Mouse (Mus musculus) limb, embryonic 13.5 days (tissue): ENCODE measurements around the gene Smyd1. TPM values are rescaled to one million over a fixed set of nuclear protein-coding genes. Genes with fewer than 3 reads are reported as not detected.

ENCODE experiments used
- ATAC-seq: fragments of 200-750 bp; cut with Nextera tagmentation; 2 replicates; pipeline ENCODE4 v1.8.0; 2017; ENCODE audit warnings: low read depth, moderate number of reproducible peaks, moderate TSS enrichment; ENCODE audit not compliant: low FRiP score
- H3K27ac ChIP-seq: fragments of 300-500 bp; sonication (generic); 2 replicates; pipeline ENCODE4 v1.5.1; 2015; ENCODE audit warnings: inconsistent platforms, mild to moderate bottlenecking, moderate library complexity
- H3K27me3 ChIP-seq: fragments of 300-500 bp; sonication (generic); 2 replicates; pipeline ENCODE4 v1.6.1; 2015; ENCODE audit warnings: mild to moderate bottlenecking, inconsistent platforms
- H3K36me3 ChIP-seq: fragments of 300-500 bp; sonication (generic); 2 replicates; pipeline ENCODE4 v1.6.1; 2015; ENCODE audit warnings: inconsistent platforms, mild to moderate bottlenecking, moderate library complexity
- H3K4me1 ChIP-seq: fragments of 300-500 bp; sonication (generic); 2 replicates; pipeline ENCODE4 v1.6.1; 2015; ENCODE audit warnings: inconsistent platforms
- H3K4me2 ChIP-seq: fragments of 300-500 bp; sonication (generic); replicated peaks from 2 replicates; pipeline ENCODE4 v1.6.1; 2015; ENCODE audit warnings: inconsistent platforms, mild to moderate bottlenecking, moderate library complexity
- H3K4me3 ChIP-seq: fragments of 300-500 bp; sonication (generic); 2 replicates; pipeline ENCODE4 v1.5.1; 2015; ENCODE audit warnings: moderate library complexity, mild to moderate bottlenecking, inconsistent platforms
- H3K9ac ChIP-seq: fragments of 300-500 bp; sonication (generic); 2 replicates; pipeline ENCODE4 v1.6.1; 2015; ENCODE audit warnings: mild to moderate bottlenecking, inconsistent platforms
- H3K9me3 ChIP-seq: fragments of 300-500 bp; sonication (generic); 2 replicates; pipeline ENCODE4 v1.6.1; 2016; ENCODE audit warnings: inconsistent platforms
- WGBS: fragments of 180-500 bp; shearing (Covaris S2); methylation state at CpG from one replicate; pipeline ENCODE4 v1.1.7; 2015; 5-methylcytosine and 5-hydroxymethylcytosine counted together
- polyA plus RNA-seq: library from polyadenylated mRNA; unstranded; fragments of >200 nt; fragmentation: Nextera tagmentation; extraction: Ambion mirVana; gene quantifications from 2 replicates; pipeline ENCODE4 v1.2.1, GENCODE M21; 2015

Gene Smyd1
- polyA plus RNA-seq, 1 experiment from 2014 or later = 11.7 TPM

- H3K4me3 ChIP-seq = no peak overlapping the region
- no peaks in the 10 kb centered on the region for H3K9me3 ChIP-seq
- H3K4me2 ChIP-seq = no peak overlapping the region
- no peaks in the 10 kb centered on the region for H3K4me1 ChIP-seq
- H3K27me3 ChIP-seq = no peaks in the 10 kb centered on the region
- no peak for ATAC-seq
- H3K9ac ChIP-seq = no peak overlapping the region
- H3K36me3 ChIP-seq = no peaks in the 10 kb centered on the region
- 87% methylated on average over 8 of the region's 8 CpGs for WGBS
- no peak overlapping the region for H3K27ac ChIP-seq
Observed at GRCm38 (mm10) chr6:71307486-71307885, 14.5 kb downstream of the Smyd1 start.

- Histone ChIP-seq H3K27me3 (no peaks in the 10 kb centered on the region), H3K4me2 (no peak overlapping the region), H3K9ac (no peak overlapping the region), H3K27ac (no peak overlapping the region), H3K36me3 (no peaks in the 10 kb centered on the region), H3K9me3 (no peaks in the 10 kb centered on the region), H3K4me1 (no peaks in the 10 kb centered on the region), H3K4me3 (no peak overlapping the region)
- no peak for ATAC-seq
- WGBS = 58% methylated on average over 6 of the region's 6 CpGs
Observed at GRCm38 (mm10) chr6:71302097-71302731, 19.8 kb downstream of the Smyd1 start.

GRCm38 (mm10) chr6:71298751-71299150, 23.3 kb downstream of the Smyd1 start:
- no peaks in the 10 kb centered on the region for H3K9me3 ChIP-seq
- 39% methylated on average over 3 of the region's 3 CpGs for WGBS
- H3K9ac ChIP-seq = no peak overlapping the region
- no peak overlapping the region for H3K4me2 ChIP-seq
- H3K36me3 ChIP-seq = no peaks in the 10 kb centered on the region
- H3K4me1 ChIP-seq = no peaks in the 10 kb centered on the region
- H3K4me3 ChIP-seq = no peak overlapping the region
- no peak for ATAC-seq
- no peaks in the 10 kb centered on the region for H3K27me3 ChIP-seq
- H3K27ac ChIP-seq = no peak overlapping the region

GRCm38 (mm10) chr6:71298051-71298450, 24.0 kb downstream of the Smyd1 start:
- no peak overlapping the region for H3K4me3 ChIP-seq
- H3K4me2 ChIP-seq = no peak overlapping the region
- WGBS = 67% methylated on average over 2 of the region's 2 CpGs
- H3K9me3 ChIP-seq = no peaks in the 10 kb centered on the region
- no peaks in the 10 kb centered on the region for H3K4me1 ChIP-seq
- ATAC-seq = no peak
- H3K27ac ChIP-seq = no peak overlapping the region
- no peak overlapping the region for H3K9ac ChIP-seq
- no peaks in the 10 kb centered on the region for H3K27me3 ChIP-seq
- no peaks in the 10 kb centered on the region for H3K36me3 ChIP-seq

GRCm38 (mm10) chr6:71295303-71295702, 26.7 kb downstream of the Smyd1 start:
- Histone ChIP-seq H3K4me3 (no peak overlapping the region), H3K4me1 (no peaks in the 10 kb centered on the region), H3K27ac (no peak overlapping the region), H3K36me3 (no peaks in the 10 kb centered on the region), H3K4me2 (no peak overlapping the region), H3K27me3 (no peaks in the 10 kb centered on the region), H3K9me3 (no peaks in the 10 kb centered on the region), H3K9ac (no peak overlapping the region)
- WGBS = 75% methylated on average over 6 of the region's 6 CpGs
- ATAC-seq = no peak

- 92% methylated on average over 14 of the region's 14 CpGs for WGBS
- Histone ChIP-seq H3K27ac (no peak overlapping the region), H3K27me3 (no peaks in the 10 kb centered on the region), H3K9me3 (no peaks in the 10 kb centered on the region), H3K4me1 (no peaks in the 10 kb centered on the region), H3K9ac (no peak overlapping the region), H3K4me2 (no peak overlapping the region), H3K36me3 (no peaks in the 10 kb centered on the region), H3K4me3 (no peak overlapping the region)
- ATAC-seq = no peak
Observed at GRCm38 (mm10) chr6:71293509-71293908, 28.5 kb downstream of the Smyd1 start.

GRCm38 (mm10) chr6:71279418-71279817, 42.6 kb downstream of the Smyd1 start:
- WGBS = 82% methylated on average over 1 of the region's 1 CpGs
- H3K4me2 ChIP-seq = no peak overlapping the region

GRCm38 (mm10) chr6:71274621-71275020, 47.4 kb downstream of the Smyd1 start:
- no peak overlapping the region for H3K9ac ChIP-seq
- no peak for ATAC-seq
- WGBS = 94% methylated on average over 1 of the region's 1 CpGs

More at GRCm38 (mm10) chr6:71279418-71279817, 42.6 kb downstream of the Smyd1 start:
- H3K27ac ChIP-seq = no peak overlapping the region
- no peaks in the 10 kb centered on the region for H3K27me3 ChIP-seq
- no peaks in the 10 kb centered on the region for H3K9me3 ChIP-seq
- no peak for ATAC-seq
- H3K36me3 ChIP-seq = peaks cover 6% of the 10 kb centered on the region
- no peaks in the 10 kb centered on the region for H3K4me1 ChIP-seq
- no peak overlapping the region for H3K9ac ChIP-seq
- H3K4me3 ChIP-seq = no peak overlapping the region

GRCm38 (mm10) chr6:71273715-71274114, 48.3 kb downstream of the Smyd1 start:
- no peak for ATAC-seq
- Histone ChIP-seq H3K4me1 (peaks cover 19% of the 10 kb centered on the region), H3K36me3 (no peaks in the 10 kb centered on the region), H3K9ac (no peak overlapping the region), H3K27me3 (no peaks in the 10 kb centered on the region), H3K9me3 (no peaks in the 10 kb centered on the region), H3K27ac (no peak overlapping the region), H3K4me3 (no peak overlapping the region), H3K4me2 (no peak overlapping the region)
- WGBS = 98% methylated on average over 1 of the region's 1 CpGs

More at GRCm38 (mm10) chr6:71274621-71275020, 47.4 kb downstream of the Smyd1 start:
- no peaks in the 10 kb centered on the region for H3K36me3 ChIP-seq
- no peaks in the 10 kb centered on the region for H3K27me3 ChIP-seq
- H3K27ac ChIP-seq = no peak overlapping the region
- H3K4me3 ChIP-seq = no peak overlapping the region
- H3K4me2 ChIP-seq = no peak overlapping the region
- H3K4me1 ChIP-seq = peaks cover 19% of the 10 kb centered on the region
- H3K9me3 ChIP-seq = no peaks in the 10 kb centered on the region

- WGBS = under 1% methylated on average over 11 of the region's 11 CpGs
- Histone ChIP-seq H3K4me3 (peak overlapping the region; percentile 87), H3K9me3 (no peaks in the 10 kb centered on the region), H3K4me2 (peak overlapping the region; percentile 82), H3K27ac (peak overlapping the region; percentile 98), H3K36me3 (no peaks in the 10 kb centered on the region), H3K27me3 (no peaks in the 10 kb centered on the region), H3K9ac (peak overlapping the region; percentile 97), H3K4me1 (peaks cover 19% of the 10 kb centered on the region)
- no peak for ATAC-seq
Observed at GRCm38 (mm10) chr6:71272316-71272741, 49.7 kb downstream of the Smyd1 start.

- no peaks in the 10 kb centered on the region for H3K36me3 ChIP-seq
- H3K9ac ChIP-seq = peak within 1 kb of the TSS; percentile 97
- WGBS = under 1% methylated on average over 72 of the region's 84 CpGs
- no peaks in the 10 kb centered on the region for H3K27me3 ChIP-seq
- H3K4me1 ChIP-seq = peaks cover 19% of the 10 kb centered on the region
- peak within 1 kb of the TSS; percentile 82 for H3K4me2 ChIP-seq
- H3K27ac ChIP-seq = peak within 1 kb of the TSS; percentile 98
- ATAC-seq = peak; percentile 94
- H3K4me3 ChIP-seq = peak within 1 kb of the TSS; percentile 87
- no peaks in the 10 kb centered on the region for H3K9me3 ChIP-seq
Observed at GRCm38 (mm10) chr6:71271389-71272315, 50.4 kb downstream of the Smyd1 start, which contains the start of gene Krcc1. Gene Krcc1, plus strand, starts transcription at chr6:71271677.

GRCm38 (mm10) chr6:71271057-71271388, 51.0 kb downstream of the Smyd1 start:
- Histone ChIP-seq H3K36me3 (no peaks in the 10 kb centered on the region), H3K27ac (peak overlapping the region; percentile 35), H3K9ac (peak overlapping the region; percentile 27; the same call in 1 of the 2 replicates), H3K9me3 (no peaks in the 10 kb centered on the region), H3K4me1 (peaks cover 19% of the 10 kb centered on the region), H3K27me3 (no peaks in the 10 kb centered on the region), H3K4me2 (peak overlapping the region; percentile 82), H3K4me3 (peak overlapping the region; percentile 87)
- 4% methylated on average over 8 of the region's 8 CpGs for WGBS
- no peak; the same call in none of the 2 replicates for ATAC-seq
